Mouse (Mus musculus) thymus, adult 2 months (tissue): Measurements from ENCODE around the gene Mmel1.

Experiments
- CTCF ChIP-seq: fragments of 200-500 bp; IDR thresholded peaks from 2 replicates; pipeline ENCODE4 v1.5.1; 2012; ENCODE audit warnings: mild to moderate bottlenecking, control low read depth, low read length, moderate library complexity, borderline replicate concordance; ENCODE audit not compliant: control insufficient read depth, poor library complexity, insufficient read depth; ENCODE audit errors: extremely low read depth
- POLR2A ChIP-seq: fragments of 200-500 bp; IDR thresholded peaks from 2 replicates; pipeline ENCODE4 v1.6.1; 2012; ENCODE audit warnings: mild to moderate bottlenecking, low read length, control low read depth, moderate library complexity; ENCODE audit not compliant: control insufficient read depth, poor library complexity, insufficient read depth; ENCODE audit errors: extremely low read depth

GRCm38 (mm10) chr4:154935788-154936187, 66.4 kb downstream of the Mmel1 start:
- TF ChIP-seq CTCF (peak; percentile 61; the same call in 1 of the 2 replicates), POLR2A (no peak)
